Comparison of ENCODE assay signal across 8 mouse cellular contexts in the genomic region with DNA sequence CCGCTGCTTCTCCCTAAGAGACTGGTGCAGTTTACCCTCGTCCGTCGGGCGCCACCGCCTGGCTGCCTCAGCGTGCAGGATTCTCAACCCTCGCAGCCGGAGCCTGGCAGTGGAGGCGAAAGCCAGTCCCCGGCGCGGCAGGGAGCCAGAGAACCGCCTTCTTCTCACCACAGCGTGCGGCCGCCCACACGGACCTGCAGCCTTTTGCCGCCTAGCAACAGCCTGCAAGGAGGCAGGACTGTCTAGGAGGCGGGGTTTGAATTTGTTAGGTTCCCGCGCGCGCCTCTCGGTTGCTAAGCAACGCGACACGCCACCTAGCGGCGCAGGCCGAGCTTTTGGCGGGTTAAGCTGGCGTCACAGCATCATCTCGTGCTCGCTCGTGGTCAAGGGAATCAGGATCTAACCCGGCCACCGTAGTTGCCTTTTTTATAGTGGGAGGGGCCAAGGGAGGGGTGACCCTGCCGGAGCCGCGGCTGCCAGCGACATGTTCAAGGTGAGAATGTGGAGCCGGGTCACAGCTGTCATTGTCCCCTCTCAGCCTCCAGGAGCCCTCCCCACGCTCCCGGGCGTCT. TPM values are rescaled to one million over a fixed set of nuclear protein-coding genes. Genes with fewer than 3 reads are reported as not detected.
DNase-seq lines count a peak whose midpoint lies in the region; ATAC-seq and TF ChIP-seq lines count a peak whose summit lies in the region.

Gene Fam90a1b, minus strand, starts transcription at position 108 of the 572 bp plus-strand sequence.
Gene Apoo, plus strand, starts transcription at position 448 of the 572 bp plus-strand sequence.

- no peaks in the 10 kb centered on the region for H3K36me3 ChIP-seq in ES-E14 (ENCODE audit: control insufficient read depth, insufficient read depth, low read length, poor library complexity, severe bottlenecking)
- H3K36me3 ChIP-seq in forebrain, embryonic 15.5 days: no peaks in the 10 kb centered on the region

- peaks cover 25% of the 10 kb centered on the region for H3K27me3 ChIP-seq in forebrain, embryonic 15.5 days

- peak within 1 kb of the TSS; percentile 42 for H3K4me2 ChIP-seq in forebrain, embryonic 15.5 days (replicated peaks)

- DNase-seq in ES-E14 (ENCODE audit: low read depth, low spot score): peak; percentile 89
- DNase-seq in cerebellum, adult 11-12 months: peak; percentile 98
- DNase-seq in heart, postnatal 25 days (ENCODE audit: low spot score): peak; percentile 95
- peak; percentile 97 to 98 for DNase-seq in layer of hippocampus, adult 18-20 months (ENCODE audit: low spot score in 2 of 2)
- peak; percentile 93 for DNase-seq in lung, adult 2 months
- DNase-seq in thymus, adult 18-20 months: peak; percentile 91 to 95

- peak within 1 kb of the TSS; percentile 93 to 94 for H3K4me3 ChIP-seq in ES-E14 (ENCODE audit: insufficient read depth in 1 of 2, low read depth in 1 of 2, low read length in 2 of 2, poor library complexity in 1 of 2, severe bottlenecking in 1 of 2)
- H3K4me3 ChIP-seq in forebrain, embryonic 15.5 days: peak within 1 kb of the TSS; percentile 63
- H3K4me3 ChIP-seq in lung, adult 2 months (replicated peaks; ENCODE audit: extremely low read depth, low read depth, low read length): peak within 1 kb of the TSS; percentile 74

- peak; percentile 59 for TF ChIP-seq CTCF in lung, adult 2 months (IDR thresholded peaks at IDR 0.05; ENCODE audit: insufficient read depth, low read length)

- in situ Hi-C loops in ES-E14 (cut with MboI; ENCODE audit: low sequenced_read_pairs in 2 of 2, unreplicated experiment in 2 of 2): no loop called here

- ATAC-seq in forebrain, embryonic 15.5 days (replicated peaks): peak; percentile 99
- ATAC-seq in neutrophil, adult 5-6 weeks (ENCODE audit: extremely low read depth, insufficient number of reproducible peaks, low FRiP score, poor library complexity, severe bottlenecking): peak; percentile 93

- 11% methylated on average over 46 of the region's 46 CpGs for WGBS in forebrain, embryonic 15.5 days
- 27% methylated on average over 46 of the region's 46 CpGs for WGBS in lung, adult 2 months

- H3K4me1 ChIP-seq in ES-E14 (ENCODE audit: control insufficient read depth in 2 of 2, insufficient read depth in 2 of 2, low read length in 2 of 2, poor library complexity in 1 of 2): no peaks in the 10 kb centered on the region
- H3K4me1 ChIP-seq in forebrain, embryonic 15.5 days: peaks cover 10% of the 10 kb centered on the region
- H3K4me1 ChIP-seq in lung, adult 2 months (ENCODE audit: control insufficient read depth, insufficient read depth, low read length): no peaks in the 10 kb centered on the region

- TF ChIP-seq POLR2A in lung, adult 2 months (IDR thresholded peaks at IDR 0.05; ENCODE audit: borderline replicate concordance, extremely low read depth, low read depth, low read length): peak; percentile 21; the same call in 1 of the 2 replicates

- H3K9ac ChIP-seq in ES-E14 (ENCODE audit: insufficient read depth, low read depth, low read length, poor library complexity, severe bottlenecking): peak within 1 kb of the TSS; percentile 87
- peak within 1 kb of the TSS; percentile 63 for H3K9ac ChIP-seq in forebrain, embryonic 15.5 days (replicated peaks)

- H3K27ac ChIP-seq in ES-E14 (ENCODE audit: insufficient read depth, low read depth, low read length, poor library complexity, severe bottlenecking): peak within 1 kb of the TSS; percentile 66; the same call in 1 of the 2 replicates
- peak within 1 kb of the TSS; percentile 66; the same call in 1 of the 2 replicates for H3K27ac ChIP-seq in forebrain, embryonic 15.5 days (replicated peaks)

- intact Hi-C loops in heart, postnatal 25 days (cut with DNase I): loop anchor here (1.0 kb wide), 1 partner anchor 77 kb away; no protein-coding TSS in a partner anchor

- H3K9me3 ChIP-seq in ES-E14 (ENCODE audit: control insufficient read depth, insufficient read depth, low read depth, low read length): no peaks in the 10 kb centered on the region
- no peaks in the 10 kb centered on the region for H3K9me3 ChIP-seq in forebrain, embryonic 15.5 days

TF ChIP-seq in ES-E14, 5 proteins besides CTCF, POLR2A, EP300 and RAD21:
- TF ChIP-seq ZC3H11A (IDR thresholded peaks at IDR 0.05; ENCODE audit: borderline replicate concordance, low read depth, low read length) (no peak), HCFC1 (IDR thresholded peaks at IDR 0.05; ENCODE audit: borderline replicate concordance, insufficient read depth, low read length) (peak; percentile 38; the same call in 1 of the 2 replicates), ZNF384 (IDR thresholded peaks at IDR 0.05; ENCODE audit: low read depth, low read length) (peak; percentile 80)

RNA-seq across cellular contexts. Expression of gene Fam90a1b, which starts in this region (rescaled TPM):
- 0.40 TPM in 1 of 2 replicates, not detected in the other for total RNA-seq in ES-E14 (2012; rRNA removed)
- 0.14 TPM in 1 of 2 replicates, not detected in the other for polyA plus RNA-seq in forebrain, embryonic 15.5 days (2015; fragmentation: Nextera tagmentation; extraction: Ambion mirVana)
- not detected for total RNA-seq in heart, postnatal 25 days (2021)
- total RNA-seq in layer of hippocampus, adult 18-20 months (2021): not detected
- polyA plus RNA-seq in lung, adult 2 months (2012; rRNA removed): not detected in 2 replicates
- not detected in 2 replicates for total RNA-seq in neutrophil, adult 5-6 weeks (2017)

RNA-seq across cellular contexts. Expression of gene Apoo, which starts in this region (rescaled TPM):
- 21.8 and 30.4 TPM in 2 replicates for total RNA-seq in ES-E14 (2012; rRNA removed)
- polyA plus RNA-seq in forebrain, embryonic 15.5 days (2015; fragmentation: Nextera tagmentation; extraction: Ambion mirVana): 115 and 121 TPM in 2 replicates
- 100 to 1,000 TPM; 207 to 242 TPM for total RNA-seq in heart, postnatal 25 days (2021)
- 10 to 100 TPM; 55.2 to 70.4 TPM for total RNA-seq in layer of hippocampus, adult 18-20 months (2021)
- 3.2 and 6.6 TPM in 2 replicates for polyA plus RNA-seq in lung, adult 2 months (2012; rRNA removed)
- total RNA-seq in neutrophil, adult 5-6 weeks (2017): 3.4 and 6.9 TPM in 2 replicates

Comparison
In these comparisons a context has a peak if more than half of its experiments do, and no peak if none do; other contexts are left out.
1. Peak in every context shown above with its lines: DNase-seq, ATAC-seq, H3K4me3 ChIP-seq and H3K27ac ChIP-seq.
2. RNA of gene Apoo (polyA plus RNA-seq): 115 to 121 TPM in forebrain, embryonic 15.5 days; 3.2 to 6.6 TPM in lung, adult 2 months; every median in the first group is over 10 times any median in the second.